Mouse (Mus musculus): ENCODE measurements around the gene Ccdc185. TPM values are rescaled to one million over a fixed set of nuclear protein-coding genes. Genes with fewer than 3 reads are reported as not detected.

Ccdc185 gene
- total RNA-seq, 1 experiment from 2014 or later, result not detected

Other genes starting within 250 kb of the Ccdc185 start
- gene Capn2, start 231.6 kb downstream of the Ccdc185 start, total RNA-seq (2017), result 45.6 and 60.3 TPM in 2 replicates
- not detected in 2 replicates for gene Capn8, start 184.2 kb downstream of the Ccdc185 start, total RNA-seq (2017)
- 1.3 and 2.2 TPM in 2 replicates for gene Susd4, start 14.7 kb upstream of the Ccdc185 start, total RNA-seq (2017)
- 1.3 TPM in 1 of 2 replicates, not detected in the other for gene Tlr5, start 205.6 kb upstream of the Ccdc185 start, total RNA-seq (2017)

Measured in hematopoietic stem cell, adult 5-6 weeks (primary cell).